Mouse (Mus musculus): ENCODE results near the gene Ebf1. TPM values are rescaled to one million over a fixed set of nuclear protein-coding genes. Genes with fewer than 3 reads are reported as not detected.

The Ebf1 gene
- polyA plus RNA-seq, 1 experiment from 2014 or later = 8.1 TPM

- DNase-seq (ENCODE audit: extremely low spot score, low spot score) = no peak
- Histone ChIP-seq H3K27ac (no peak overlapping the region), H3K4me1 (peaks cover 3% of the 10 kb centered on the region; the same call in 1 of the 2 replicates), H3K36me3 (replicated peaks) (no peaks in the 10 kb centered on the region), H3K4me3 (no peak overlapping the region), H3K9me3 (no peaks in the 10 kb centered on the region), H3K27me3 (ENCODE audit: poor library complexity, severe bottlenecking) (no peaks in the 10 kb centered on the region)
- WGBS = 85% methylated on average over 6 of the region's 6 CpGs
Measured at GRCm38 (mm10) chr11:44723950-44724502, 106.9 kb downstream of the Ebf1 start.

GRCm38 (mm10) chr11:44725732-44726131 lies 108.6 kb downstream of the Ebf1 start:
- WGBS = 90% methylated on average over 5 of the region's 5 CpGs
- H3K4me1 ChIP-seq = peaks cover 13% of the 10 kb centered on the region
- no peak for DNase-seq (ENCODE audit: extremely low spot score, low spot score)

GRCm38 (mm10) chr11:44727376-44727775 lies 110.3 kb downstream of the Ebf1 start:
- H3K9me3 ChIP-seq = no peaks in the 10 kb centered on the region
- DNase-seq (ENCODE audit: extremely low spot score, low spot score) = no peak
- H3K4me3 ChIP-seq = no peak overlapping the region
- no peaks in the 10 kb centered on the region for H3K36me3 ChIP-seq (replicated peaks)
- H3K4me1 ChIP-seq = peaks cover 21% of the 10 kb centered on the region
- H3K27ac ChIP-seq = no peak overlapping the region
- H3K27me3 ChIP-seq (ENCODE audit: poor library complexity, severe bottlenecking) = no peaks in the 10 kb centered on the region
- 67% methylated on average over 3 of the region's 3 CpGs for WGBS

More at GRCm38 (mm10) chr11:44725732-44726131, 108.6 kb downstream of the Ebf1 start:
- Histone ChIP-seq H3K36me3 (replicated peaks) (no peaks in the 10 kb centered on the region), H3K9me3 (no peaks in the 10 kb centered on the region), H3K4me3 (no peak overlapping the region), H3K27ac (no peak overlapping the region), H3K27me3 (ENCODE audit: poor library complexity, severe bottlenecking) (no peaks in the 10 kb centered on the region)

- Histone ChIP-seq H3K4me1 (peaks cover 23% of the 10 kb centered on the region), H3K4me3 (no peak overlapping the region), H3K27ac (no peak overlapping the region), H3K9me3 (no peaks in the 10 kb centered on the region), H3K27me3 (ENCODE audit: poor library complexity, severe bottlenecking) (no peaks in the 10 kb centered on the region), H3K36me3 (replicated peaks) (no peaks in the 10 kb centered on the region)
- DNase-seq (ENCODE audit: extremely low spot score, low spot score) = no peak
- 78% methylated on average over 2 of the region's 2 CpGs for WGBS
Measured at GRCm38 (mm10) chr11:44727821-44728220, 110.7 kb downstream of the Ebf1 start.

- WGBS = 94% methylated on average over 2 of the region's 2 CpGs
- H3K4me1 ChIP-seq = peaks cover 27% of the 10 kb centered on the region
- H3K27ac ChIP-seq = no peak overlapping the region
- H3K27me3 ChIP-seq (ENCODE audit: poor library complexity, severe bottlenecking) = no peaks in the 10 kb centered on the region
- no peak overlapping the region for H3K4me3 ChIP-seq
- no peak for DNase-seq (ENCODE audit: extremely low spot score, low spot score)
- H3K36me3 ChIP-seq (replicated peaks) = no peaks in the 10 kb centered on the region
- no peaks in the 10 kb centered on the region for H3K9me3 ChIP-seq
Measured at GRCm38 (mm10) chr11:44728271-44728670, 111.2 kb downstream of the Ebf1 start.

GRCm38 (mm10) chr11:44729931-44730330 lies 112.8 kb downstream of the Ebf1 start:
- H3K27ac ChIP-seq = no peak overlapping the region
- DNase-seq (ENCODE audit: extremely low spot score, low spot score) = no peak

GRCm38 (mm10) chr11:44731763-44732162 lies 114.6 kb downstream of the Ebf1 start:
- peaks cover 29% of the 10 kb centered on the region for H3K4me1 ChIP-seq
- no peak overlapping the region for H3K27ac ChIP-seq
- no peak for DNase-seq (ENCODE audit: extremely low spot score, low spot score)
- no peaks in the 10 kb centered on the region for H3K36me3 ChIP-seq (replicated peaks)
- H3K9me3 ChIP-seq = no peaks in the 10 kb centered on the region
- H3K4me3 ChIP-seq = no peak overlapping the region
- WGBS = 81% methylated on average over 2 of the region's 2 CpGs
- no peaks in the 10 kb centered on the region for H3K27me3 ChIP-seq (ENCODE audit: poor library complexity, severe bottlenecking)

More at GRCm38 (mm10) chr11:44729931-44730330, 112.8 kb downstream of the Ebf1 start:
- H3K4me1 ChIP-seq = peaks cover 29% of the 10 kb centered on the region
- H3K27me3 ChIP-seq (ENCODE audit: poor library complexity, severe bottlenecking) = no peaks in the 10 kb centered on the region
- H3K36me3 ChIP-seq (replicated peaks) = no peaks in the 10 kb centered on the region
- 84% methylated on average over 4 of the region's 4 CpGs for WGBS
- no peaks in the 10 kb centered on the region for H3K9me3 ChIP-seq
- H3K4me3 ChIP-seq = no peak overlapping the region

- DNase-seq (ENCODE audit: extremely low spot score, low spot score) = no peak
- Histone ChIP-seq H3K36me3 (replicated peaks) (no peaks in the 10 kb centered on the region), H3K9me3 (no peaks in the 10 kb centered on the region), H3K27ac (no peak overlapping the region), H3K4me1 (peaks cover 26% of the 10 kb centered on the region), H3K4me3 (no peak overlapping the region), H3K27me3 (ENCODE audit: poor library complexity, severe bottlenecking) (peaks cover 3% of the 10 kb centered on the region; the same call in 1 of the 2 replicates)
- 52% methylated on average over 2 of the region's 2 CpGs for WGBS
Measured at GRCm38 (mm10) chr11:44733276-44733675, 116.2 kb downstream of the Ebf1 start.

- WGBS = 65% methylated on average over 5 of the region's 5 CpGs
- Histone ChIP-seq H3K27me3 (ENCODE audit: poor library complexity, severe bottlenecking) (peaks cover 33% of the 10 kb centered on the region), H3K9me3 (no peaks in the 10 kb centered on the region), H3K27ac (no peak overlapping the region), H3K4me1 (peaks cover 29% of the 10 kb centered on the region), H3K4me3 (no peak overlapping the region), H3K36me3 (replicated peaks) (no peaks in the 10 kb centered on the region)
- no peak for DNase-seq (ENCODE audit: extremely low spot score, low spot score)
Measured at GRCm38 (mm10) chr11:44738046-44738445, 120.9 kb downstream of the Ebf1 start.

GRCm38 (mm10) chr11:44738820-44739219 lies 121.7 kb downstream of the Ebf1 start:
- Histone ChIP-seq H3K27ac (peak overlapping the region; percentile 40; the same call in 1 of the 2 replicates), H3K27me3 (ENCODE audit: poor library complexity, severe bottlenecking) (peaks cover 39% of the 10 kb centered on the region), H3K36me3 (replicated peaks) (no peaks in the 10 kb centered on the region), H3K9me3 (no peaks in the 10 kb centered on the region), H3K4me1 (peaks cover 25% of the 10 kb centered on the region), H3K4me3 (no peak overlapping the region)
- DNase-seq (ENCODE audit: extremely low spot score, low spot score) = no peak
- 20% methylated on average over 10 of the region's 10 CpGs for WGBS

- 30% methylated on average over 6 of the region's 6 CpGs for WGBS
- Histone ChIP-seq H3K9me3 (no peaks in the 10 kb centered on the region), H3K27ac (0 out of 2 replicates have a peak overlapping the region, but pooled peaks have one; percentile 27), H3K4me3 (peak overlapping the region; percentile 12; the same call in 1 of the 2 replicates), H3K4me1 (peaks cover 39% of the 10 kb centered on the region), H3K36me3 (replicated peaks) (no peaks in the 10 kb centered on the region), H3K27me3 (ENCODE audit: poor library complexity, severe bottlenecking) (peaks cover 42% of the 10 kb centered on the region)
- no peak for DNase-seq (ENCODE audit: extremely low spot score, low spot score)
Measured at GRCm38 (mm10) chr11:44740278-44741041, 123.3 kb downstream of the Ebf1 start.

- Histone ChIP-seq H3K4me3 (peak overlapping the region; percentile 12; the same call in 1 of the 2 replicates), H3K36me3 (replicated peaks) (no peaks in the 10 kb centered on the region), H3K9me3 (no peaks in the 10 kb centered on the region), H3K27me3 (ENCODE audit: poor library complexity, severe bottlenecking) (peaks cover 42% of the 10 kb centered on the region), H3K4me1 (peaks cover 39% of the 10 kb centered on the region), H3K27ac (0 out of 2 replicates have a peak overlapping the region, but pooled peaks have one; percentile 20)
- 40% methylated on average over 20 of the region's 20 CpGs for WGBS
- no peak for DNase-seq (ENCODE audit: extremely low spot score, low spot score)
Measured at GRCm38 (mm10) chr11:44741042-44741491, 124.0 kb downstream of the Ebf1 start.

- no peak overlapping the region for H3K27ac ChIP-seq
- H3K36me3 ChIP-seq (replicated peaks) = no peaks in the 10 kb centered on the region
- H3K4me3 ChIP-seq = no peak overlapping the region
- peaks cover 41% of the 10 kb centered on the region for H3K4me1 ChIP-seq
- no peaks in the 10 kb centered on the region for H3K9me3 ChIP-seq
- H3K27me3 ChIP-seq (ENCODE audit: poor library complexity, severe bottlenecking) = peaks cover 27% of the 10 kb centered on the region
- 61% methylated on average over 7 of the region's 7 CpGs for WGBS
- DNase-seq (ENCODE audit: extremely low spot score, low spot score) = no peak
Measured at GRCm38 (mm10) chr11:44744446-44744845, 127.3 kb downstream of the Ebf1 start.

Measured in forebrain, embryonic 10.5 days (tissue).